Mouse (Mus musculus) stomach, embryonic 16.5 days (tissue): ENCODE measurements at regions not wholly inside any gene's neighbourhood (a gene's known extent, or its start where the extent isn't known, plus 50 kb on each side); places are given as distances from the start of the nearest gene placed in this dataset.
A peak's percentile ranks its signal among the peaks of the same experiment; 100 is the strongest.

Experiments
- ATAC-seq: fragments of 200-750 bp; cut with Nextera tagmentation; 2 replicates; pipeline ENCODE4 v1.8.0; 2017; ENCODE audit warnings: moderate number of reproducible peaks, moderate TSS enrichment; ENCODE audit not compliant: insufficient read depth, low FRiP score
- H3K27ac ChIP-seq: fragments of 300-500 bp; sonication (generic); 2 replicates; pipeline ENCODE4 v1.5.1; 2014; ENCODE audit warnings: low read length
- H3K27me3 ChIP-seq: fragments of 300-500 bp; sonication (generic); 2 replicates; pipeline ENCODE4 v1.6.1; 2014; ENCODE audit warnings: low read length, control low read depth, mixed read lengths; ENCODE audit not compliant: control insufficient read depth, insufficient read depth
- H3K36me3 ChIP-seq: fragments of 300-500 bp; sonication (generic); 2 replicates; pipeline ENCODE4 v1.6.1; 2014; ENCODE audit warnings: low read length; ENCODE audit not compliant: control insufficient read depth, insufficient read depth
- H3K4me1 ChIP-seq: fragments of 300-500 bp; sonication (generic); 2 replicates; pipeline ENCODE4 v1.6.1; 2014; ENCODE audit warnings: low read length, control low read depth, mixed read lengths; ENCODE audit not compliant: control insufficient read depth, insufficient read depth
- H3K4me2 ChIP-seq: fragments of 300-500 bp; sonication (generic); 2 replicates; pipeline ENCODE4 v1.6.1; 2014; ENCODE audit warnings: low read depth, low read length, mixed read lengths
- H3K4me3 ChIP-seq: fragments of 300-500 bp; sonication (generic); replicated peaks from 2 replicates; pipeline ENCODE4 v1.5.1; 2014; ENCODE audit warnings: mild to moderate bottlenecking, low read length
- H3K9ac ChIP-seq: fragments of 300-500 bp; sonication (generic); 2 replicates; pipeline ENCODE4 v1.6.1; 2014; ENCODE audit warnings: low read length
- H3K9me3 ChIP-seq: fragments of 300-500 bp; sonication (generic); replicated peaks from 2 replicates; pipeline ENCODE4 v1.6.1; 2016; ENCODE audit warnings: low read length, control low read depth; ENCODE audit not compliant: control insufficient read depth
- WGBS: fragments of 180-500 bp; shearing (Covaris S2); extraction: QIAGEN DNeasy Blood & Tissue Kit; methylation state at CpG from one replicate; pipeline ENCODE4 v1.1.7; 2014; 5-methylcytosine and 5-hydroxymethylcytosine counted together

- Histone ChIP-seq H3K27me3 (no peaks in the 10 kb centered on the region), H3K36me3 (no peaks in the 10 kb centered on the region), H3K9me3 (no peaks in the 10 kb centered on the region; the same call in 1 of the 2 replicates), H3K4me3 (no peak overlapping the region), H3K4me1 (no peaks in the 10 kb centered on the region), H3K4me2 (no peak overlapping the region), H3K27ac (no peak overlapping the region), H3K9ac (no peak overlapping the region)
- ATAC-seq = no peak
- WGBS = 77% methylated on average over 8 of the region's 8 CpGs
Observed at GRCm38 (mm10) chr7:34558615-34559343, 97.8 kb downstream of the Kctd15 start.

DNA sequence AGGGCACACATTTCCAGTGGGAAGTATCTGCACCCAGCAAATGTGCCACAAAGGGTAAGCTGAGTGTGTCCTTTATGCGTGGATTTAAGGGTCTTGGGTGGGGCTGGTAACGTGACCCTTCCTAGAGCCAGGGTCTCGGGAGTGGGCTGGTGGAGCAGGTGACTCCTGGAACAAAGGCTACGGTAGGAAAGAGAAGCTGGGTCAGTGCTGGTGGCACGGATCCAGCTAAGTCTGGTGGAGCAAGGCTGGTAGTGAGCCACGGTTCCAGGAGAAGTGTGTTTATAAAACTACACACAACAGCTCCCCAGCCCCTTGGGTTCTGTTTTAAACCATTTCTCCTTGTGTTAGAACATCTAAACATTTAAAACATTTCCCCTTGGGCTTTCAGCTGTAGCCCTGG, 101.3 kb downstream of the Kctd15 start:
- WGBS = 42% methylated on average over 6 of the region's 6 CpGs
- ATAC-seq = no peak
- Histone ChIP-seq H3K27me3 (no peaks in the 10 kb centered on the region), H3K9ac (no peak overlapping the region), H3K36me3 (no peaks in the 10 kb centered on the region), H3K27ac (no peak overlapping the region), H3K4me3 (no peak overlapping the region), H3K4me1 (no peaks in the 10 kb centered on the region), H3K4me2 (no peak overlapping the region), H3K9me3 (no peaks in the 10 kb centered on the region; the same call in 1 of the 2 replicates)

DNA sequence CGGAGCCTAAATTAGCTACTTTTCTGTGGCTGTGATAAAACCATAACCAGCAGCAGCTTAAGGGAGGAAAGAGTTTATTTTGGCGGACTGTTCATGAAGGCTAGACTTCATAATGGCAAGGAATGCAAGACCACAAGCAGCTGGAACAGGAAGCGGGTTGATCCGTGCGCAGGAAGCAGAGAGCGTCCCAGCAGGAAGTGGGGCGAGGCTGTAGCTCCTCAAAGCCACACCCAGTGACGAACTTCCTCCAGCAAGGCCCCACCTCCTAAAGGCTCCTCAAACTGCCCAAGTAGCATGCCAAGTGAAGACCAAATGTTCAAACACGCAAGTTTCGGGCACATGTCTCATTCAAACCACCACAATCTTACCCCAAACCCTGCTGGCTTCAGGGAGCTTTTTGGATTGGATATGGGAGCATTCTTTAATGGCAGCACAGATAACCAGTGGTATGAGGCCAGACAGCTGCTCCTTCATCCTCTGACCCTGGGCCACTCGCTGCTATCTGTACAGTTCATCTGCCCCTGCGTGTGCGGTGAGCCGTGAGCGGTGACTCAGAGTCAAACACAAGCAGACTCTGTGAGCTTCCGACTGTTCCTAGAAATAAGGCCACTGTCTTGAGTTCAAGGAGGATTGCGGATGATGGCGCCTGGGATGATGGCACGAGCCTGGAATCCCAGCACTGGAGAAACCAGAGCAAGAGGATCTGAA, 109.8 kb downstream of the Kctd15 start:
- Histone ChIP-seq H3K9ac (no peak overlapping the region), H3K4me1 (no peaks in the 10 kb centered on the region), H3K27me3 (no peaks in the 10 kb centered on the region), H3K9me3 (peaks cover 3% of the 10 kb centered on the region; the same call in 1 of the 2 replicates), H3K4me2 (no peak overlapping the region), H3K27ac (no peak overlapping the region), H3K36me3 (no peaks in the 10 kb centered on the region), H3K4me3 (no peak overlapping the region)
- WGBS = 76% methylated on average over 19 of the region's 19 CpGs
- no peak for ATAC-seq

- Histone ChIP-seq H3K27ac (no peak overlapping the region), H3K4me2 (no peak overlapping the region), H3K9ac (no peak overlapping the region), H3K36me3 (no peaks in the 10 kb centered on the region), H3K4me1 (peaks cover 4% of the 10 kb centered on the region), H3K4me3 (no peak overlapping the region), H3K27me3 (no peaks in the 10 kb centered on the region), H3K9me3 (peaks cover 3% of the 10 kb centered on the region; the same call in 1 of the 2 replicates)
- 89% methylated on average over 11 of the region's 11 CpGs for WGBS
- ATAC-seq = no peak
Observed at GRCm38 (mm10) chr7:34545906-34546305, 110.6 kb downstream of the Kctd15 start.

- Histone ChIP-seq H3K27ac (no peak overlapping the region), H3K9ac (no peak overlapping the region), H3K4me3 (no peak overlapping the region), H3K9me3 (peaks cover 8% of the 10 kb centered on the region; the same call in 1 of the 2 replicates), H3K36me3 (no peaks in the 10 kb centered on the region), H3K4me1 (peaks cover 8% of the 10 kb centered on the region), H3K4me2 (no peak overlapping the region), H3K27me3 (no peaks in the 10 kb centered on the region)
- WGBS = 76% methylated on average over 4 of the region's 4 CpGs
- no peak for ATAC-seq
Observed at GRCm38 (mm10) chr7:34541906-34542305, 114.6 kb downstream of the Kctd15 start.

DNA sequence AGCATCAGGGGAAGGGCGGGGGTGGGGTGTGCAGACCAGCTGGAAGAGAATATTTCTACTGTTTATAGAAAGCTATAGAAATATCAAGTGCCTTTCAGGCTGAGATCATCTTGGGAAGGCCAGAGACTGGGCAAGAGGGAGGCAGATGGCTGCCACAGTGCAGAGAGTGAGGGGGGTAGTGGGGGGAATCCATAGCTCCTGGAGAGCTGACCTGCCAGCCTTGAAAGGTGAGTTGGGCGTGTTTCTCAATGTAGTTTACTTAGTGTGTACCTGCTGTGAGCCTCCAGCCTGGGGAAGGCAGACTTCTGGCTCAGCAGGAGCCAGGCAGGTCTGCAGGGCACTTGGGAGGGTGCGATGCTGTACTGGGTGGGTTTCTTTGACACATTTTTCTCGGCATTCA, 115.5 kb downstream of the Kctd15 start:
- no peaks in the 10 kb centered on the region for H3K36me3 ChIP-seq
- 0 out of 2 replicates have a peak overlapping the region, but pooled peaks have one; percentile 7 for H3K4me2 ChIP-seq
- no peak overlapping the region for H3K9ac ChIP-seq
- H3K4me1 ChIP-seq = peaks cover 8% of the 10 kb centered on the region
- H3K27me3 ChIP-seq = no peaks in the 10 kb centered on the region
- peak; percentile 74; the same call in 1 of the 2 replicates for ATAC-seq
- peaks cover 8% of the 10 kb centered on the region; the same call in 1 of the 2 replicates for H3K9me3 ChIP-seq
- no peak overlapping the region for H3K4me3 ChIP-seq
- WGBS = 40% methylated on average over 4 of the region's 4 CpGs
- peak overlapping the region; percentile 54; the same call in 1 of the 2 replicates for H3K27ac ChIP-seq

DNA sequence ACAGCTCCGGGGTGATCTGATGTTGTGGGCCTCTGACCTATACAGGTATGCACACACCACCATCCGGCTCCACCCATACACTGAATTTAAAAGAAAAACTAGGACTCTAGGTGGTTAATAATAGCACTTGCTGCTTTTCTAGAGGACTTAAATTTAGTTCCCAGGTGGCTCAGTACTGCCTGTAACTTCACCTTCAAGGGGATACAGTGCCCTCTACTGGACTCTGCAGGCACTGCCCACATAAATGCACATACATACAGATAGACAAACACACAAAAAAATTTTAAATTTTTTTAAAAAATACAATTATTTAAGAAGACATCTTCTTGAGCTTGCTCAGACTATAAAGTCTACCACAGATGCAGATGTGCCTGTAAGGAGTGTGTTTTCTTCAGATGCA, 116.7 kb downstream of the Kctd15 start:
- no peak overlapping the region for H3K4me3 ChIP-seq
- no peak for ATAC-seq
- peaks cover 8% of the 10 kb centered on the region; the same call in 1 of the 2 replicates for H3K9me3 ChIP-seq
- 94% methylated on average over 2 of the region's 2 CpGs for WGBS
- H3K9ac ChIP-seq = no peak overlapping the region
- H3K27ac ChIP-seq = no peak overlapping the region
- H3K36me3 ChIP-seq = no peaks in the 10 kb centered on the region
- H3K4me2 ChIP-seq = no peak overlapping the region
- peaks cover 8% of the 10 kb centered on the region for H3K4me1 ChIP-seq
- no peaks in the 10 kb centered on the region for H3K27me3 ChIP-seq

DNA sequence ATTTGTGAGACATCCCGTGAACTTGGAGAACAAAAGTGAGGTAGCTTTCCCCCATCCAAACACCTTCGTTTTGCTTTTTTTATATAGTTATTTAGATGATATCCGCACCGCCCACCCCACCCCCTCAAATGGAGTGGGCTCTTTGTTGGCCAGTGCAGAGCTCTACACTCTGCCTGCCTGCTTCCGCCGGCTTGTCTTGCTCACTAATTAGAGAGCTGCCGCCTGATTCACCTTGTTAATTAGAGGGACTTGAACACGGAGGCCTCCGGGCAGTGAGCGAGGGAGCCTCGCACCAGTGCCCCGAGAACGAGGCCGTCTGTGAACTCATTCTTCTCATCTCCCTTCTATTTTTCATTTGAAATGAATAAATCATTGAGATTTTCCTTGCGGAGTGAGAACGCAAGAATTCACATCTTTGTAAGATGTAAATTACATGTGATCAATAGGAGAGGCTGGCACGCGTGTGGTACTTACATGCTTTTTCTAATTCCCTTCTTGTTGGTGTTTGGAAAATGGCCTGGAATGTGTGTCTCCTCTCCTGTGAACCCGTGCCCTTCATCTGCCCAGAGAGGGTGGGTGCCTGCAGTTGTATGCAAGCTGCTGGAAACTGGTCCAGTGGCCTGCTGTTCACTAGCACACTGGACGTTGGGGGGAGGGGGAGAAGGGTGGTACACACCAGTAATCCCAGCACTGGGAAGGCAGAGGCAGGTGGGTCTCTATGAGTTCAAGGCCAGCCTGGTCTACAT, 118.0 kb downstream of the Kctd15 start:
- peaks cover 8% of the 10 kb centered on the region; the same call in 1 of the 2 replicates for H3K9me3 ChIP-seq
- WGBS = 89% methylated on average over 20 of the region's 20 CpGs
- ATAC-seq = no peak
- H3K4me2 ChIP-seq = no peak overlapping the region
- H3K4me1 ChIP-seq = peaks cover 8% of the 10 kb centered on the region
- H3K4me3 ChIP-seq = no peak overlapping the region
- no peak overlapping the region for H3K27ac ChIP-seq
- H3K27me3 ChIP-seq = no peaks in the 10 kb centered on the region
- no peaks in the 10 kb centered on the region for H3K36me3 ChIP-seq
- no peak overlapping the region for H3K9ac ChIP-seq

- peaks cover 8% of the 10 kb centered on the region for H3K4me1 ChIP-seq
- 76% methylated on average over 9 of the region's 9 CpGs for WGBS
- no peak for ATAC-seq
- H3K36me3 ChIP-seq = no peaks in the 10 kb centered on the region
- no peak overlapping the region for H3K27ac ChIP-seq
- no peak overlapping the region for H3K4me3 ChIP-seq
- no peak overlapping the region for H3K4me2 ChIP-seq
- no peak overlapping the region for H3K9ac ChIP-seq
- no peaks in the 10 kb centered on the region for H3K27me3 ChIP-seq
- peaks cover 8% of the 10 kb centered on the region; the same call in 1 of the 2 replicates for H3K9me3 ChIP-seq
Observed at GRCm38 (mm10) chr7:34537122-34537521, 119.4 kb downstream of the Kctd15 start.
